Mouse (Mus musculus) thymus, postnatal 14 days (tissue): ENCODE data around the gene Gm26657.

Experiments used
- DNase-seq: peaks from one replicate; pipeline ENCODE4 v3.0.0; 2021

Gene Gm26657

DNA sequence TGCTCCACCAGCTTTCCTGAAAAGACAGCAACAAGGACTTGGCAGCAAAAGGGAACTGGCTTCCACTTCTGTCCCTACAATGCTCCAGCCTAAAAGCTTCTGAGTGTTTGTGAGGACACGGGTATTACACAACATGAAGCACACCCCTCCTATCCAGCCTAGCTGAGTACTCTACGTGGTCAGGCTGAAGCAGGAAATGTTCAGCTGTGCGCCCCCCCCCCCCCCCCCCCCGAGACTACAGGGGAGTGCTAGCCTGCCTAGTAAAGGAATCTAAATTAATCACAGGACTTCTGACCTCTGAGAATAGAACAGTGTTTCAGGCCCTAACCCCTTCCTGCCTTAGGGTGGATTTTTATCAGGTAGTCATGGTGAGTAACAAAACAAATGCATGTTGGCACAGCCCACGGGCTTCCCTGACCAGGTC is 28.0 kb downstream of the Gm26657 start:
- DNase-seq = no peak

DNA sequence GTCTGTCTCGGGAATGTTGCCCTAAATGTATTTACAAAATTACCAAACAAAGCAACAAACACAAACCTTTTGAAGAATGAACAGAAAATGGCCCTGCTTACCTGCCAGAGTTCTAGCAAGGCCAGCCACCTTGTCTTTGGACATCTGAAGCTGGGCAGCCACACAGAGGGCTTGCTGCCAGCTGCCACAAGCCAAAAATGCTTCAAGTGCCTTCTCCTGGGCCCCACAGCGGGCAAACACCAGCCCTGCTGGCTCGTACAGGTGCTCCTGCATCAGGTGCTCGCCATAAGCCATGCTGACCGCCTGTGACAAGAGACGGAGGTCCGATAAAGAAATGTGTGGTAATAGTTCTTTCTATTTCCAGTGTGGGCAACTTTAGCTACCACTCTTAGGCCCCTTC is 29.0 kb downstream of the Gm26657 start:
- DNase-seq = no peak

- no peak for DNase-seq
Measured at GRCm38 (mm10) chr4:56771065-56771464, 31.2 kb downstream of the Gm26657 start.
